In the genomic region with DNA sequence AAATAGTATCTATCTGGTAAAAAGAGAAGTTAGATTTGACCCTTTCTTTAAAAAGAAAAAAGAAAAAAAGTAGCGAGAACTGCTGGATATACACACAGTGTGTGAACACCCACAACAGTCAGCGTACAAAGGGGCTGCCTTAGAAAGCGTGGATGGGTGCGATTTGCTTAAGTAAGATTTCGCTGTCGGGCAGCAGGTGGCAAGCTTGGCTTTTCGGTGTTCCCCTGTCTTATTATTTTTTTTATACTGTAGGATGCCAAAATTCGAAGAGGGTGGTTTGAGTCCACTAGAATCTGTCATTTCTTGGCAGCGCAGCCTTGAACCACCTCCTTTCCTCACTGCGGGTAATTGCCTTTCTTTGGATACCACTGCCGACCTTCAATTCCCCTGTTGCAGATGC, we compare ENCODE assay signal across 9 mouse cellular contexts.
DNase-seq lines count a peak whose midpoint lies in the region; ATAC-seq and TF ChIP-seq lines count a peak whose summit lies in the region.
"Had no signal": no experiment of that assay in that cellular context is flagged by ENCODE, and none has a peak within 500 bp of the region (broad histone marks: within the 10 kb centered on the region; RNA-seq: fewer than 3 reads in every experiment).

No protein-coding gene starts in this region.

- no peaks in the 10 kb centered on the region for H3K9me3 ChIP-seq in forebrain, postnatal 0 days (ENCODE audit: low read length)
- no peaks in the 10 kb centered on the region for H3K9me3 ChIP-seq in intestine, embryonic 16.5 days (ENCODE audit: control insufficient read depth, low read length)
- H3K9me3 ChIP-seq: limb, embryonic 15.5 days had no signal

- H3K27ac ChIP-seq in forebrain, postnatal 0 days (ENCODE audit: low read depth, low read length): no peak overlapping the region
- H3K27ac ChIP-seq in intestine, embryonic 16.5 days (ENCODE audit: low read length): no peak overlapping the region
- H3K27ac ChIP-seq: limb, embryonic 15.5 days had no signal

- H3K9ac ChIP-seq in forebrain, postnatal 0 days: no peak overlapping the region
- H3K9ac ChIP-seq in intestine, embryonic 16.5 days (ENCODE audit: low read depth, low read length): no peak overlapping the region
- H3K9ac ChIP-seq: limb, embryonic 15.5 days had no signal

- ATAC-seq in forebrain, postnatal 0 days: peak; percentile 84
- no peak for ATAC-seq in intestine, embryonic 16.5 days

- H3K27me3 ChIP-seq in forebrain, postnatal 0 days (ENCODE audit: insufficient read depth, low read length): no peaks in the 10 kb centered on the region
- no peaks in the 10 kb centered on the region for H3K27me3 ChIP-seq in intestine, embryonic 16.5 days (replicated peaks; ENCODE audit: control insufficient read depth, insufficient read depth, low read length)
- H3K27me3 ChIP-seq: limb, embryonic 15.5 days had no signal

- no peaks in the 10 kb centered on the region for H3K36me3 ChIP-seq in forebrain, postnatal 0 days (ENCODE audit: insufficient read depth)
- no peaks in the 10 kb centered on the region for H3K36me3 ChIP-seq in intestine, embryonic 16.5 days (ENCODE audit: control insufficient read depth, insufficient read depth, low read length)
- H3K36me3 ChIP-seq: limb, embryonic 15.5 days had no signal

- peak; percentile 24 for DNase-seq in gastrocnemius, adult 18-20 months (ENCODE audit: low spot score)
- no peak for DNase-seq in gastrocnemius, postnatal 10 days
- peak; percentile 65 for DNase-seq in A20 (ENCODE audit: low read depth, low spot score)
- DNase-seq in forebrain, postnatal 0 days: peak; percentile 75
- DNase-seq in left cerebral cortex, postnatal 10 days (ENCODE audit: extremely low spot score in 1 of 2, low spot score in 2 of 2): peak; percentile 43 to 63
- no peak for DNase-seq in MN1 (ENCODE audit: low spot score)
- DNase-seq in gastrocnemius, postnatal 14 days: no peak

- no peak overlapping the region for H3K4me2 ChIP-seq in forebrain, postnatal 0 days (ENCODE audit: low read depth)
- H3K4me2 ChIP-seq in intestine, embryonic 16.5 days (ENCODE audit: low read depth, low read length): no peak overlapping the region
- H3K4me2 ChIP-seq: limb, embryonic 15.5 days had no signal

- intact Hi-C loops in left cerebral cortex, postnatal 10 days (cut with DNase I): loop anchor here (5.0 kb wide), 3 partner anchors 276 to 356 kb away; no protein-coding TSS in a partner anchor
- intact Hi-C loops in gastrocnemius, postnatal 14 days (cut with DNase I; ENCODE audit: low total_unique reads): no loop called here

- TF ChIP-seq CTCF in forebrain, postnatal 0 days (IDR thresholded peaks at IDR 0.05; ENCODE audit: low read depth): peak; percentile 58

- no peaks in the 10 kb centered on the region for H3K4me1 ChIP-seq in forebrain, postnatal 0 days (ENCODE audit: insufficient read depth)
- 0 out of 2 replicates have a peak, but pooled peaks cover 5% of the 10 kb centered on the region for H3K4me1 ChIP-seq in intestine, embryonic 16.5 days (ENCODE audit: control insufficient read depth, insufficient read depth, low read length)

- WGBS in forebrain, postnatal 0 days: 45% methylated on average over 11 of the region's 11 CpGs
- WGBS in intestine, embryonic 16.5 days: 81% methylated on average over 11 of the region's 11 CpGs

- no peak overlapping the region for H3K4me3 ChIP-seq in forebrain, postnatal 0 days (ENCODE audit: low read depth, low read length)
- H3K4me3 ChIP-seq in intestine, embryonic 16.5 days (ENCODE audit: low read length): no peak overlapping the region
- H3K4me3 ChIP-seq: limb, embryonic 15.5 days had no signal

Comparison
In these comparisons a context has a peak if more than half of its experiments do, and no peak if none do; other contexts are left out.
1. DNase-seq: peak in gastrocnemius, adult 18-20 months (single experiment), A20 (single experiment), forebrain, postnatal 0 days (single experiment) and left cerebral cortex, postnatal 10 days (2 of 2); none in gastrocnemius, postnatal 10 days (single experiment), MN1 (single experiment) and gastrocnemius, postnatal 14 days (single experiment).